Mouse (Mus musculus) limb, embryonic 14.5 days (tissue): Measurements from ENCODE around the gene Gm10337. TPM values are rescaled to one million over a fixed set of nuclear protein-coding genes. Genes with fewer than 3 reads are reported as not detected.

ENCODE experiments used
- ATAC-seq: fragments of 200-750 bp; cut with Nextera tagmentation; 2 replicates; pipeline ENCODE4 v1.8.0; 2017; ENCODE audit warnings: low read depth, moderate number of reproducible peaks, moderate TSS enrichment; ENCODE audit not compliant: low FRiP score
- DNase-seq: peaks from one replicate; pipeline ENCODE4 v3.0.0-alpha.2; 2015; ENCODE audit warnings: low spot score
- H3K27ac ChIP-seq: fragments of 300-500 bp; sonication (generic); replicated peaks from 2 replicates; pipeline ENCODE4 v1.5.1; 2014; ENCODE audit warnings: low read depth, mild to moderate bottlenecking, low read length, moderate library complexity, mixed read lengths
- H3K27me3 ChIP-seq: fragments of 300-500 bp; sonication (generic); 2 replicates; pipeline ENCODE4 v1.6.1; 2014; ENCODE audit warnings: low read length, mixed read lengths; ENCODE audit not compliant: control insufficient read depth, insufficient read depth
- H3K36me3 ChIP-seq: fragments of 300-500 bp; sonication (generic); 2 replicates; pipeline ENCODE4 v1.6.1; 2014; ENCODE audit warnings: mild to moderate bottlenecking, low read length, moderate library complexity, mixed read lengths; ENCODE audit not compliant: control insufficient read depth, insufficient read depth
- H3K4me1 ChIP-seq: fragments of 300-500 bp; sonication (generic); 2 replicates; pipeline ENCODE4 v1.6.1; 2014; ENCODE audit warnings: antibody characterized with exemption, low read length, mixed read lengths; ENCODE audit not compliant: control insufficient read depth, insufficient read depth
- H3K4me2 ChIP-seq: fragments of 300-500 bp; sonication (generic); replicated peaks from 2 replicates; pipeline ENCODE4 v1.6.1; 2014; ENCODE audit warnings: low read depth, mild to moderate bottlenecking, low read length, moderate library complexity; ENCODE audit not compliant: severe bottlenecking
- H3K4me3 ChIP-seq: fragments of 300-500 bp; sonication (generic); replicated peaks from 2 replicates; pipeline ENCODE4 v1.5.1; 2014; ENCODE audit warnings: low read length
- H3K9ac ChIP-seq: fragments of 300-500 bp; sonication (generic); 2 replicates; pipeline ENCODE4 v1.6.1; 2014; ENCODE audit warnings: mild to moderate bottlenecking, low read depth, low read length, moderate library complexity; ENCODE audit not compliant: severe bottlenecking
- H3K9me3 ChIP-seq: fragments of 300-500 bp; sonication (generic); 2 replicates; pipeline ENCODE4 v1.6.1; 2016; ENCODE audit warnings: low read length; ENCODE audit not compliant: control insufficient read depth
- POLR2A ChIP-seq: fragments of 200-500 bp; IDR thresholded peaks from 2 replicates; pipeline ENCODE4 v1.8.0; 2012; ENCODE audit warnings: inconsistent platforms, mild to moderate bottlenecking, moderate library complexity, borderline replicate concordance; ENCODE audit not compliant: insufficient read depth, insufficient read length; ENCODE audit errors: extremely low read depth
- WGBS: fragments of 180-500 bp; shearing (Covaris S2); extraction: QIAGEN DNeasy Blood & Tissue Kit; methylation state at CpG from one replicate; pipeline ENCODE4 v1.1.7; 2014; 5-methylcytosine and 5-hydroxymethylcytosine counted together
- polyA plus RNA-seq, 2 experiments: library from polyadenylated mRNA; depleted of rRNA in 1 of 2; stranded (reverse) in 1 of 2; unstranded in 1 of 2; fragments of >200 nt; fragmentation: Nextera tagmentation in 1 of 2; extraction: Ambion mirVana in 1 of 2; gene quantifications; 2 replicates each; pipeline versions ENCODE4 v1.2.1 to v1.2.3; 2012 to 2014

Gm10337 gene
- polyA plus RNA-seq (2012; rRNA removed) (not detected in 2 replicates), polyA plus RNA-seq (2014; fragmentation: Nextera tagmentation; extraction: Ambion mirVana) (not detected in 2 replicates)

GRCm38 (mm10) chr15:102503447-102503846 is at the start of gene Gm10337:
TSS of gene Gm10337 (plus strand) at chr15:102503722.
- no peak for TF ChIP-seq POLR2A
- ATAC-seq (no peak), DNase-seq (no peak)
- 94% methylated on average over 1 of the region's 1 CpGs for WGBS
- no peaks in the 10 kb centered on the region for H3K4me1 ChIP-seq
- H3K27me3 ChIP-seq = no peaks in the 10 kb centered on the region
- no peak within 1 kb of the TSS for H3K9ac ChIP-seq
- H3K4me2 ChIP-seq = no peak within 1 kb of the TSS
- peaks cover 74% of the 10 kb centered on the region for H3K36me3 ChIP-seq
- no peaks in the 10 kb centered on the region for H3K9me3 ChIP-seq
- H3K4me3 ChIP-seq = no peak within 1 kb of the TSS
- no peak within 1 kb of the TSS for H3K27ac ChIP-seq

DNA sequence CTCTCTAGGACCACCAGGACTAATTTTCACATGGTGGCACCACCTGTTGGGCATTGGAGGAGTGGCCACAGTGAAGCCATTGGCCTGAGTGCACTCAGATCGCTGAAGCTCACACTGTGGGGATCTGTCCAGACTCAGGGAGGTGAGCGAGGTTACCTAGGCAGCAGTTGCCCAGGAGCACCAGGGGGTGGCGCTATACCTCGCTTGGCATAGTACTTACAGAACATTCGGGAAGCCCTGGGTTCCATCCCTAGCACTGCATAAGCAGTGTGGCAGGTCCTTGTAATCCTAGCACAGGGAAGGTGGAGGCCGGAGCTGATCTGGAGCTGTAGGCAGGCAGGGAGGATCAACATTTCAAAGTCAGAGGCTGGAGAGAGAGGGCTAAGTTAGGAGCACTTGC is 47.5 kb upstream of the Gm10337 start:
- DNase-seq = no peak
- no peak for TF ChIP-seq POLR2A

GRCm38 (mm10) chr15:102458050-102458736 is 45.3 kb upstream of the Gm10337 start:
- H3K9ac ChIP-seq = no peak overlapping the region
- H3K27ac ChIP-seq = no peak overlapping the region
- TF ChIP-seq POLR2A = no peak

More for the DNA sequence above, 47.5 kb upstream of the Gm10337 start:
- Histone ChIP-seq H3K9me3 (no peaks in the 10 kb centered on the region), H3K36me3 (no peaks in the 10 kb centered on the region), H3K4me1 (peaks cover 4% of the 10 kb centered on the region; the same call in 1 of the 2 replicates), H3K27ac (no peak overlapping the region), H3K27me3 (no peaks in the 10 kb centered on the region), H3K9ac (no peak overlapping the region), H3K4me2 (no peak overlapping the region), H3K4me3 (no peak overlapping the region)
- ATAC-seq = no peak
- WGBS = 33% methylated on average over 6 of the region's 6 CpGs

GRCm38 (mm10) chr15:102458904-102459317 is 44.6 kb upstream of the Gm10337 start, which contains the start of gene Prr13:
TSS of gene Prr13 (plus strand) at chr15:102459028.
- Histone ChIP-seq H3K27ac (no peak within 1 kb of the TSS), H3K4me1 (peaks cover 4% of the 10 kb centered on the region; the same call in 1 of the 2 replicates), H3K27me3 (no peaks in the 10 kb centered on the region), H3K9ac (peak within 1 kb of the TSS; percentile 29; the same call in 1 of the 2 replicates), H3K4me3 (peak within 1 kb of the TSS; percentile 30), H3K9me3 (no peaks in the 10 kb centered on the region), H3K4me2 (peak within 1 kb of the TSS; percentile 61), H3K36me3 (no peaks in the 10 kb centered on the region)
- ATAC-seq (peak; percentile 80), DNase-seq (peak; percentile 97)
- no peak for TF ChIP-seq POLR2A
- WGBS = 1% methylated on average over 19 of the region's 19 CpGs

More at GRCm38 (mm10) chr15:102458050-102458736, 45.3 kb upstream of the Gm10337 start:
- WGBS = 80% methylated on average over 5 of the region's 5 CpGs
- Histone ChIP-seq H3K4me2 (peak overlapping the region; percentile 61), H3K36me3 (no peaks in the 10 kb centered on the region), H3K9me3 (no peaks in the 10 kb centered on the region), H3K27me3 (no peaks in the 10 kb centered on the region), H3K4me1 (peaks cover 4% of the 10 kb centered on the region; the same call in 1 of the 2 replicates), H3K4me3 (peak overlapping the region; percentile 30)
- ATAC-seq (no peak), DNase-seq (no peak)

- no peak overlapping the region for H3K27ac ChIP-seq
- peak overlapping the region; percentile 29; the same call in 1 of the 2 replicates for H3K9ac ChIP-seq
- no peak for DNase-seq
- no peak for ATAC-seq
- no peaks in the 10 kb centered on the region for H3K27me3 ChIP-seq
- no peaks in the 10 kb centered on the region for H3K9me3 ChIP-seq
- peaks cover 4% of the 10 kb centered on the region; the same call in 1 of the 2 replicates for H3K4me1 ChIP-seq
- H3K4me3 ChIP-seq = peak overlapping the region; percentile 30
- TF ChIP-seq POLR2A = no peak
- WGBS = 33% methylated on average over 6 of the region's 6 CpGs
- peak overlapping the region; percentile 61 for H3K4me2 ChIP-seq
- H3K36me3 ChIP-seq = no peaks in the 10 kb centered on the region
Measured at GRCm38 (mm10) chr15:102459381-102459780, 44.1 kb upstream of the Gm10337 start.
